Mouse (Mus musculus): Measurements from ENCODE around the gene Stab2.

The Stab2 gene

DNA sequence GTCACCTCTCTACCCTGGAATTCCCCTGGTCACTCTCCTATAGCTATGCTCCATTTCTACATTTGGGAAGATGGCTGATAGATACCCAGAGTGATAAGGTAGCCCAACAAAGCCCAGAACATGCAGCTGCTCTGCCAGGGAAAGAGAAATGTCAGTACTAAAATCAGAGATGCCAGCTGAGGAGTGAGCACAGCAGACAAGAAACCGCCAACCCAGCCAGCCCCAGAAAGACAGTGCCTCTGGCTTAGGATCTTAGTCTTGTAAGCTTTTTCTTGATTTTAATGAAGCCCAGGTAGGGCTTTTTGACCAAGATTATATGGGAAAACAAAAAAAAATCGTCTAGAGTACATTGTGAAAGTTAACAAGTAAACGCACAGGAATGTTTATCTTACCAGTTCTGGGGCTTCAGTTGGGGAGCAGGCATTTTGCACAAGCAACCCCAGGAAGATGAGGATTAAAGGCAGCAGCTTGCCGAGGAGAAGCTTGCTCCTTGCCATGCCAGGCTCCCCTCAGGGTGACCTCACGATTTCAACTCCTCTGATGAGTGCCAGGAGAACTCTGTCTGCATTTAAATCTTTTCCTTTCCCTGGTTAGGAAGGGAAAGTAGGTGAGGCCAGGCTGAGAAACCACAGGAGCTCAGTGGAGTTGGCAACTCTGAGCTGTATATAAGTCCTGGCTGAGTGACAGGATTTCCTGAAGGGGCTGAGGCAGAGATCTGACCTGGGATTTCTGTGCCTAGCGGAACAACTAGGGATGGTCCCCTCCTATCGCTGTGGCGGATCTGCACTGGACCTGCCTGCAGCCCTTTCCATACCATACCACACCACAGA, at the start of gene Stab2:
TSS of gene Stab2 (minus strand) at position 641 of the 830 bp plus-strand sequence.
- DNase-seq (ENCODE audit: low spot score), result no peak

DNA sequence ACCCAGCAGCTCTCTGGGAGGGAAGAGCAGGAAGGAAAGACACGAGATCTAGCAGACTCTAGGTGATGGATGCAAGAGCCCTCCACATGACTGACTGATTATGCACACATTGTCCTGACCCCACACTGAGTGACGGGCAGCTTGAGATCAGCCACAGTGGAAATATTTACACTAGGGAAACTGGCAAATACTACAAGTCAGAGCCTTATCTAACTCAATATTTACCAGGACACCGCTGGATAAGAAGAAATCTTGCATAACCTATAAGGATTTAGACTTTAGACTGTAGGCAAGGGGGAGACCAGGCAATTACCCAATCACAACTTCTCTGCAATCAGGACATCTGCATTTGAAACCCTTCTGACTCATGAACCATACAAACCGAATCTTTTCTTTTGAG, 43.9 kb upstream of the Stab2 start:
- DNase-seq (ENCODE audit: low spot score), result no peak

DNA sequence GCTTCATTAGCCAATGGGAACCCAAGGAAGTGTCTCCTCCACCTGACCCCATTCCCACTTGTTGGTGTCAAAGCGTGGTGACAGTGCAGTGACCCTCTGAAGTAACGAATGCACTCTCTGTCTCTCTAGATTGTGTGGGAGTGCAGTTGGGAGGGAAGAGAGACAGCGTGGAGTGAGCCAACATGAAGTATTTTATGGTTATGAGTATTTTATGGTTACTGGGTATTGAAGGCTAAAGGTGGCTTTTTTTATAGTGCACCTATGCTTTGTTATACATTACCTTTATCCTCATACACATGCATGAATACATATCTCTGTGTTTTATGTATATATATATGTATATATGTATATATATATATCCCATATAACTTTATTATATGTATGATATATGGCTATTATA, 41.4 kb upstream of the Stab2 start:
- no peak for DNase-seq (ENCODE audit: low spot score)

DNA sequence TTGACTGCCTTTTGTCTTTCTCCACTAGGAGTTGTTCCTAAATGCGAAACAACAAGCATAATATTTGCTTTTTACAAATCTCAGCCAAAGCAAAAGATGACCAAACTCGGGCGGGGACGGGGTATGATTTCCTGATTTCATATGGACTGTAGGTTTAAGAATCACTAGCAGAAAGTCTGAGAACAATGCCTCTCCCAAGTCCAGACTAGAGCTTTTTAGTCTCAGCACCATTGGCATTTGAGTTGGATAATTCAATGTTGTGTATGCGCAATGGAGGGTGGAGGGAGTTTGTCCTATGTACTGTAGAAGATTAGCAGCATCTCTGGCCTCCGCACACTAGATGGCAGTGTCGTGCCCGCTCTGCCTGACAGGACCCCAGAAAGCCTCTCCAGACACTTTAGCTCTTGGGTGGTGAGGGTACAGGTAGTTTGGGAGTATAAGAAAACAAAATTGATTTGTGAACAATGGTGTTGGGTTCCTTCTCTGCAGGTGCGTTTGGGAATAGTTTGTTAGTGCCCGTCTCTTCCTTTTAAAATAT, 39.2 kb upstream of the Stab2 start:
- DNase-seq (ENCODE audit: low spot score), result no peak

DNA sequence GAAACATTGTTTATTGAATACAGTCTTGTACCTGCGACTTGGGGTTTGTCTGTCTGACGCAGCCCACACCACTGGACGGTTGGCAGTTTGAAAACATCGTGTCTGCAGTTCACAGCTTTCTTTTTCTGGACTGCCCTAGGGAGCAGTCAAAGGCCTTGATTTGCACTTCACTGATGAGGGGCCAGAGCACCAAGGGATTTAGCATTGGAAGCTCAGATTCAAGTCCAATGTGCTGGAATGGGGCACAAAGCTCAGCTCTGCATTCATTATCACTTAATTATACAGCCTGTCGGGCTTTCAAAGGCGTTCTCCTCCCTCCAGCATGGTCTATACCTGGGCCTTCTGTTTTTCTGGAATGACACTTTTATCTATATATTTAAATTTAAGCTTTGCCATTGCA, 38.6 kb upstream of the Stab2 start:
- DNase-seq (ENCODE audit: low spot score), result no peak

DNA sequence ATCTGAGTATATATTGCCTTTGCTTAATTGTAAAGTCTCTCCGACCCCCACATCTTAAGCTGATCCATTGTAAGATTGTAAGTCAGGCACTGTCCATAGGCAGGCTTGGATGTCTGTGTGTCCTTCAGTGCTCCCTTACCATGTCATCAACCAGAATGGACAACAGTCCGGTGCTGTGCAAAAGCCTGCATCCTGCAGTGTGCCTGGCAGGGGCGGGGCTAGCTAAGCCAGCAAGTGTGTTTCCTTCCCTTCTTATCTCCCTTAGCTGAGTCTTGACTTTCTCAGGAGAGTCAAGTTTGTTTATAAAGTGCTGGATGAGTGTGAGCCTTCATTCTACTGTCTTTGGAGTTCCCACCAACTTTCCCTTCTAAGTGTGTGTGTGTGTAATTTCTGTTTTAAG, 37.4 kb upstream of the Stab2 start:
- no peak for DNase-seq (ENCODE audit: low spot score)

DNA sequence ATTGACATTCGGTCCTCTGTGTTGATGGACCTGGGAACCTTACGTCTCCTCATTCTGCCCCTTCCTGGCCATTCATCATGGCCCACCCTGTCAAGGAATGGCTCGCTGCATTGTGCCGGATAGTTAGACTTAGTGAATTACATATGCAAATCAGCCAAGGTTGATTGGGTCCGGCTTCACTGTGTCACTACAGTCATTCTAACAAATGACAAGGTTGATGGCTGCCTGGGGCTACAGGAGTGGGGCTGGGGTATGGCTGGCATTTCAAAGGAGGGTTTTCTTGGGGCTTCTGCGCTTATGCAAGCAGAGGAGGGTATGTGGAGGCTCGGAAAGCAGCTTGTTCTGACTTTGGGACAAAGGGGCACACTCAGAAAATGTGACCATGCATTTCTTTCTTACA, 33.4 kb upstream of the Stab2 start:
- no peak for DNase-seq (ENCODE audit: low spot score)

DNA sequence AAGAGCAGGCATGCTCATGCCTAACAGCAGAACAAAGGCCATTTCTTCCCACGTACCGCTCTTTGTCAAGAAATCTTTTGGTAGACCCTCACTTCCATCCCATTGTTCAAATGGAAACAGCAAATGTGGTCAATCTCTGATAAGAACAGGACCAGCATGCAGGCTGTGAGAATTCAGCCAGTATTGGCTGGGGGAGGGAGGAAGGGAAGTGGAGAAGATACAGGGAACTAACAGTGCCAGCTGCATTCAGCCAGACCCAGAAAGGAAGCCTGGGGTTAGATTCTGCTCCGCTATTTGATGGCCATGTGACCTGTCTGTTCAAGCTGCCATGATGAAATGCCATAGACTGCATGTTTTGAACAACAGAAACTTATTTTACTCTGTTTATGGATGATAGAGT, 32.0 kb upstream of the Stab2 start:
- DNase-seq (ENCODE audit: low spot score), result no peak

DNA sequence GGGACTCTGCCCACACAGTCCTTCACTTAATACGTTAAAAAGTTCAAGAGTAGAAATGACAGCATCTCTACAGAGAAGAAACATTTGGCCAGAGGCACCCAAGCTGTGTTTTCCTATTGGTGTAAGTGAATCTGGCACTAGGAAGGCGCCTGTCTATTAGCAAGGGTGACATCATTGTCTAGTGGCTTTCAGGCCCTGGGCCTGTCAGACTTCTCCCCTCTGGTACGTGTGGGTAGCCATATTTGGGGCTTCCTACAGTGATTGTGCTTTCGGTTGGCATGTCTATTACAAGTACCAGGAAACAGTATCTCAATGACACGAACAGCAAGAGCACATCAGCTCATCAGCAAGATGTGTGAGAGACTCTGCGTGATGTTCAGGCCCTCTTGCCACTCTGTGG, 31.5 kb upstream of the Stab2 start:
- DNase-seq (ENCODE audit: low spot score), result no peak

DNA sequence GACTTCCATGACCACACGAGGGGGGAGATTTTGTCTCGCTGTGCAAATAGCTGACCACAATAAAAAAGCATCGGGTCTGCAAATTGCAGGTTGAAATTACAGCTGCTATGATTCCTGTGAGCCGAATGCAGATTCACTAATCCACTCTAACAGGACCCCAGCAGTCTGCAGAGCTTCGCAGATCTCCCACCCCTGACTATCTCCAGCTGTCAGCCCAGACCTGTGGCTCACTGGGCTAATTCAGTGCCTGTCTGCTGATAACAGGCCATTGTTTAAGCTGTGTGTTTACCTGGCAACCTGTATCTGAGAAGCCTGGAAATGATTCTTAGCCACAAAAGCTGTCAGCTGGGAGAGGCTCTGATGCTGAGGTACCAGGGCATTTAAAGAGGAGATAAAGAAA, 29.2 kb upstream of the Stab2 start:
- no peak for DNase-seq (ENCODE audit: low spot score)

DNA sequence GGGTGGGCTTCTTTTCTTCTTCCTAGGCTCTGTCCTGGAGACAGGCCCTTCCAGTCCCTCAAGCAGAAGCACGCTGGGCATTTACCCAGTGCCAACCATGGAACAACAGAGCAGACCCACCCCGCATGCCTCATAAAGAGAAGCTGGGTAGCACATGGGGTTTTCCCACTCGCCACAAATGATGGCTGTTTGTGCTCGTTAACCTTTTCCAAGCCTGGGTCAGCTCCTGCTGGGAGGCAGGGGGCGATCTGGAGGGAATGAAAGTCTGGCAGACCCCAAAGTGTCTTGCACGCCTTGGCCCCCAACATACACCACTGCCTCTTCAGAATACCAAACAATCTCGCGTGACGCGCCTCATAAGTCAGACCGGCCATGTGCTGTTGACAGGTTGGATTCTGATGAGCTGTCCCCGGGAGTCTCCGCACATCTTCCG, 28.5 kb upstream of the Stab2 start:
- no peak for DNase-seq (ENCODE audit: low spot score)

DNA sequence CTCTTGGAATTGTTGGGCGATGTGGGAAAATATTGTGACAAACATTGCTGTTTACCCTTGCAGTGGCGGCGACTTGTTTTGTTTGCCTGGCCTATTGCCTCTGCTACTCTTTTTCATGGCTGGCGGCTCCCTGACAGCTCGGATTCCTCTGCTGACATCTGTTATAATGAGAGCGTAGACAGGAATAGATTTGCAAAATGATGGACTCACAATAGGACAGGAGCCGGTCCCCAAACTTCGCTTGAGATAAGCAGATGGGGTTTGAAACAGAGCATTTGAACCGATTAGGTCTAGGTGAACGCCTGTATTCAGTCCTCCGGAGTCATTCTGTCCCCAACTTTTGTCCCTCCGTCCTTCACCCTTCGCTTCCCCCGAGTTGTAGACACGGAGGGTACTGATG, 28.0 kb upstream of the Stab2 start:
- DNase-seq (ENCODE audit: low spot score), result no peak

DNA sequence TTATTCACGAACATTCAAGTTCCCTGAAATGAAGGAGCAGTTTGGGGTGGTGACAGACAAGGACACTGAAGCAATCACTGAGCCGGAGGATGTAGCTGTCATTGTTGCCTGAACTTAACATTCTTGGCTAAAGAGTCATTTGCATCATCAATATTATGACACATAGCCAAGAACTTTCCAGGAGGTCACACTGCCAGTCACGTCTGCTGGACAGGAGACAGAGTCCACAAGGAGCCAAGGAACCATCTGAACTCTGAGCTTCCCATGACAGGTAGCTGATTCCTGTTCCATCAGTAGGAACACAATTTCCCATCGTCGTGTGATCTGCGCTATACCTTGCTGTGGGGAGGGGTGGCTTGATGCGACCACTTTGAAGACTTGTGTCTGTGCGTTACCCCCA, 24.9 kb upstream of the Stab2 start:
- no peak for DNase-seq (ENCODE audit: low spot score)

DNA sequence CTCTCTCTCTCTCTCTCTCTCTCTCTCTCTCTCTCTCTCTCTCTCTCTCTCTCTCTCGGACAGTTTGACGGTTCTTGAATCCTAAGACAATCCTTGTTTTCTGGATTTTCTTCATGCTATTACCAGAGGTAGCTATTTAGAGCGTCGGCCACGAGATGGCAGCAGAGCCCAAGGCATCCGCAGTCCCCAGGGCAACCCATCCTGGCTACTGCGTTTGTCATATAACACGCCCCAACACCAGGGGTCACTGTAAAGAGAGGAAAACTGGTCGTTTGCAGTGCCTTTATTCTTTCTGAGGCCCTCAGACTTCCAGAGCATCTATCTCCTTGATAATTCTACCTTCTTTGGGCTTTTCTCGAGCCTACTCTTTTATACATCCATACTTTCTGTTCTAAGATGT, 17.1 kb upstream of the Stab2 start:
- peak; percentile 64 for DNase-seq (ENCODE audit: low spot score)

DNA sequence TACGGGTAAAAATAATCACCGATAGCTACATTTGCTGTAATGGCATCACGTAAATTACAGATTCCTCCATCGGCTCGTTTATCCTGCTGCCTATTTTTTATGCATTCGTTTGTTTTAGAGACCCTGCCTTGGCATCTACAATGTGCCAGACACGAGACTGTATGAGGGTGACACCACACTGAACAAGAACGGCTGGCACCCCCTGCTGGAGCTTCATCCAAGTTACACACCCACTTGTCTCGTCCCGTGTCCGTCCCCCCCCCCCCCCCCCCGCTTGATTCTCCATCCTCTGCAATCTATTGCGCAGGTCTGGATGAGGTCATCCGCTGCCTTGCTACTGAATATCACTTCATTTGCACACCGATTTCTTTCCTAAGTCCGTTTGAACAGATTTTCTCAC, 12.9 kb upstream of the Stab2 start:
- no peak for DNase-seq (ENCODE audit: low spot score)

DNA sequence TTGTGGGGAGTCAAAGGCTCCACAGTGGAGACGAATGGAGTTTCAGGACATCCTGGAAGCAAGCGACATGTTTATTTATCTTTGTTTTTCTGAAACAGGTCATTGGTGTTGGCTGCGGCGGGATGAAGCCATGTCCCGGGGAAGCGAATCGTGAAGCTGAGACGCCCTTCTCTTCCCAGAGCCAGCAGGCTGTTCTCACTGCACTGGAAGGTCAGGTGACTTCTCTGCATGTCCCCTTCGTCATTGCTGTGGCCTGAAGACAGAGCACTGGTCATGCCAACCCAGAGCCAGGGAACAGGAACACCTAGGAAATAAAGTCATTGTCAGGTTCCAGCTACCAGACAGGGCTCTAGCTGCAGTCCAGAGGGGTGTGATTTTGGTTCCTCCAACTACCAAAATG, 11.1 kb upstream of the Stab2 start:
- no peak for DNase-seq (ENCODE audit: low spot score)

DNA sequence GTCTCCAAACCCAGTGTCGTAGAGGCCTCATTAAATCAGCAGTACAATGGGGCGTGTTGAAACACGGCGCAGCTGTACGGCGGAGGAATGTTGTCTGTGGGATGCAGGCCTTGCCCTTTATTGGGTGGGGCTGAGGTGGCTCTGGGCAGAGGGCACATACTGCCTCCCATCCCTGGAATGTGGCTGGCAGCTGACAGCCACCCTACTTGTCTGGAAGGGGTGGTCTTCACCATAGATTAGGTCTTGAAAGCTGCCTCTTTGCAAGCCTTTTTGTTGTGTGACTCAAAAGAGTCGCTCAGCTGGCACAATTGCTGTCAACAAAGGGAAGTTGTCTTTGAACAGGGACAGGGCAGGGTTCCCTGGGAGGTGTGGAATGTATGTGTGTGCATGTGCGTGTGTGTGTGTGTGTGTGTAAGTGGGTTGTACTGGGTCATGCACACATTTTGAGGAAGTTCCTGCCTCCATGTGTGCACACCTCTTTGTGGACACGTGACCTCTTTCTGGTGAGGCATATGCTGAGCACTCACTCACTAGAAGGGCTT, 8.4 kb upstream of the Stab2 start:
- no peak for DNase-seq (ENCODE audit: low spot score)

DNA sequence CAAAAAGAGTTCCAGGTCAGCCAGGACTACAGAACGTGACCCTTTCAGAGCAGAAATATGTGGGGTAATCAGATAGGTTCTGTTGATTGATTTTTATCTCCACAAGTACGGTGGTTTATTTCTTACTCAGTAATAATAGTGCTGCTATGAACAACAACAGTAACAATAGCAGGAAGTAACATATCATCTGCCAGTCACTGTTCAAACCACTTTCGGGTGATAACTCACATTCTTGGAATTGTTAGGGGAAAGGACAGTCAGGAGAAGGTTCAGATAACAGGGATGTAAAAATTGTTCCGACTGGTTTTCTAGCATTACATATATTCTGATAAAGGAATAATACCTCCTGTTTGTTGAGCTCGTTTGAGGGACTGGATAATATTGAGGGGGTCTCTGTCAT, 7.6 kb upstream of the Stab2 start:
- no peak for DNase-seq (ENCODE audit: low spot score)

DNA sequence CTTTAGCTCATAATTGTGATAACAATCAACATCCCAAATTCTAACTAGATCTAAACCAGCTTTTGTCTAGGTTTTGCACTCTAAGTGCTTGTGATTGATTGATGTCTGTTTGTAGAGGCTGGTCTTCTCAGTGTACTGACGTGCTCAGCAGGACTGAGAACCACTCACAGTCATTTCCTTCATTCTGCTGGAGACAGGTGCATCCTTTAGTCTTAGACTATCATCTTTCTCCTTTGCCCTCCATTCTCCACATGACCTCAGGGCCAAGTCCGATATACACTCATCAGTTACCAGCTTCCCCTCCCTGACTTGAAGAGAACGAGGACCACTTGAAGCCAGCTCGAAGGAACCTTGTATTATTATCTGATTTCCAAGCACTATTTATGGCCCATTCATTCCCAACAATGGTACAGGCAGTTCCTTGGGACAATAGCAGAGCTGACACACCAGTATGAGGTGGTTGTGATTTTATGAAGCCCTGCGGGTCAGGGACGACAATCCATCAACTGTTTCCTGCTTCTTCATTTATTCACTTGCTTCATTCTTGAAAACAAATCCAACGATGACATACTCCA, 6.7 kb upstream of the Stab2 start:
- no peak for DNase-seq (ENCODE audit: low spot score)

DNA sequence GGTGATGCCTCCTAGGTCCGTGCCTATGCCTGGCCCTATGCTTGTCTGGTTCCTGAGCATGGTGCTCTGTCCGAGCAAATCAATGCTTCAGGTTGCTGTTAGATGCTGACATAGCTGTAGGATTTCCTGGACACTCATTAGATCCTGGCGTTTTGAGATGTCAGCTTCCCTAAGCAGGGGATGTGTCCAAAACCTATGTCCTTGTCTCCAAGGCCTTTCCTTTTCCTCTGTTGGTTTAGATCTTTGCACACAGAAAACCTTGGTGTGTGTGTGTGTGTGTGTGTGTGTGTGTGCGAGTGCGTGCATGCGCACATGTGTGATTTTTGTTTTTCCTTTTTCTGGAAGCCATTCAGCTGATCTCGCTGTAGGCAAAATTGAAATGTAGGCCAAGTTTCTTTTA, 4.3 kb upstream of the Stab2 start:
- no peak for DNase-seq (ENCODE audit: low spot score)

DNA sequence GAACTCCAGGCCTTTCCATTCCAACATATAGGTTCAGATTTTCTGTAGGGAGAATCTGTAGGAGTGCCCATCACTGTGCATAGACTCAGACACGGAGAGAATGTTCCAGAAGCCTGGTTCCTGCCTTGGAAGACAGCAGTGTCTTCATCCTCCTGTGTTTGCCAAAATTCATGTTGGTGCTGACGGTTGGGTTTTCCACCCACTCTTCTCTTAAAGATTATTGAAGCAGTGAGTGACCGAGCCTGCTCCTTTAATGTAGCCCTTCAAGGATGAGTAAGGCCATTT, 332 bp upstream of the Stab2 start:
- no peak for DNase-seq (ENCODE audit: low spot score)

DNA sequence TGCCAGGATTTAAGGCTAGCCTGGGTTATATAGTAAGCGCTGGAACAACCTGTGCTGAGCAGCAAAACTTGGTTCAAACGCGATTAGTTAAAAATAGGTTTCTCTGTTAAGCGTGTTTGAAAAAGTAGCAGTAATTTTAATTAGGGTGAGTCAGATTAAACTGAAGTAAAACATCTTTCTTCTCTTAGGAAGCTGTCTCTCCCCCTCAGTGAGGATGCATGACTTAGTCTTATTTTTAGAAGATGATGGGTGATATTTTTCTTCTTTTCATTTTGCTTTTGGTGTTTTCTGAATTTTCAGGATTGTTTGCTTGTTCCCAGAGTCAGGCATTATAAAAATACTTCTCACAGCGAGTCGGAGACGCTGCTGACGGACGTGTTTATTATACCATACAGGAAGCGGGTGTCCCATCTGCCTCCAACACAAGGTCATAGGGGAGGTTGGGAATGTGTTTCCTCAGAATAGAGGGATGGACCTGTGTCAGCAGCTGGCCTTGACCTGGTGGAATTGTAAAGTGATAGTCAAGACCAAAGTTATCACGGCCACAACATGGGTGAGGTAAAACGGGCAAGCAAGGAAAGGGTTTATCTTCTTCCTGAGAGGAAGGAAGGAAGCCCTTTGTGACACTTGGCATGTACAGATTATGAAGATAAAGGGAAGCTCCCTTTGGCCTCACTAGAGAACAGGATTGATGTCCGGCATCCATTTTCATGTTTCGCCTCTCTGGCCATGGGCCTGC, 15.4 kb downstream of the Stab2 start:
- DNase-seq (ENCODE audit: low spot score), result no peak

DNA sequence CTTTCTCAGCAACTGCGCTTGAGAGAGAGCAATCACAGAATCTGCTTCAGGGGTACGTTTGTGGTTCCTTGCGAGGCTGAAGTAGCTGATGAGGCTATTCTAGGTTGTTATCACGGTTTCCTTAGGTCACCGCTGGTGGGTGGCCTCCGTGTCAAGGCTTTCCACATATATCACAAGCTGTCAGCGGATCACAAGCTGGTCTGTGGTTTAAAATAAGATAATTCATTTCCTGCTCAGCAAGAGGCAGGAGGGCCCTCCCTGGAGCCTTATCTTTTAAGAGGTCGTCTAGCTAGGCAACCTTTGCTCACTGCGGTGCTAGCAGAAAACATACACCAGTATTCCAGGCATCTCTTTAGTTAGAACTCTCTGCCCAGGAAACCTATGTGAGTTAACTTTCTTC, 17.2 kb downstream of the Stab2 start:
- no peak for DNase-seq (ENCODE audit: low spot score)

Data from testis, postnatal 14 days (tissue).